Mouse (Mus musculus): ENCODE results near the gene C2cd4d.

GRCm38 (mm10) chr3:94391001-94391400 lies 28.8 kb downstream of the C2cd4d start:
- TF ChIP-seq CTCF (IDR thresholded peaks at IDR 0.05; ENCODE audit: borderline replicate concordance, control insufficient read depth, extremely low read depth, insufficient read depth, low read length, poor library complexity) (no peak), POLR2A (IDR thresholded peaks at IDR 0.05; ENCODE audit: control insufficient read depth, extremely low read depth, insufficient read depth, low read length, poor library complexity) (no peak)
